Mouse (Mus musculus) midbrain, embryonic 13.5 days (tissue): Measurements from ENCODE around the gene Whamm. TPM values are rescaled to one million over a fixed set of nuclear protein-coding genes. Genes with fewer than 3 reads are reported as not detected.

ENCODE experiments used
- ATAC-seq: fragments of 200-750 bp; cut with Nextera tagmentation; 2 replicates; pipeline ENCODE4 v1.8.0; 2017; ENCODE audit warnings: mild to moderate bottlenecking, moderate TSS enrichment, moderate library complexity
- H3K27ac ChIP-seq: fragments of 300-500 bp; sonication (generic); 2 replicates; pipeline ENCODE4 v1.5.1; 2015; ENCODE audit warnings: inconsistent platforms, mild to moderate bottlenecking, moderate library complexity
- H3K27me3 ChIP-seq: fragments of 300-500 bp; sonication (generic); 2 replicates; pipeline ENCODE4 v1.6.1; 2015; ENCODE audit warnings: mild to moderate bottlenecking, inconsistent platforms
- H3K36me3 ChIP-seq: fragments of 300-500 bp; sonication (generic); 2 replicates; pipeline ENCODE4 v1.6.1; 2015; ENCODE audit warnings: mild to moderate bottlenecking, inconsistent platforms
- H3K4me1 ChIP-seq: fragments of 300-500 bp; sonication (generic); replicated peaks from 2 replicates; pipeline ENCODE4 v1.6.1; 2015; ENCODE audit warnings: inconsistent platforms
- H3K4me2 ChIP-seq: fragments of 300-500 bp; sonication (generic); replicated peaks from 2 replicates; pipeline ENCODE4 v1.6.1; 2015; ENCODE audit warnings: moderate library complexity, mild to moderate bottlenecking, inconsistent platforms
- H3K4me3 ChIP-seq: fragments of 300-500 bp; sonication (generic); replicated peaks from 2 replicates; pipeline ENCODE4 v1.5.1; 2015; ENCODE audit warnings: mild to moderate bottlenecking, inconsistent platforms
- H3K9ac ChIP-seq: fragments of 300-500 bp; sonication (generic); replicated peaks from 2 replicates; pipeline ENCODE4 v1.6.1; 2015; ENCODE audit warnings: mild to moderate bottlenecking, inconsistent platforms
- H3K9me3 ChIP-seq: fragments of 300-500 bp; sonication (generic); 2 replicates; pipeline ENCODE4 v1.6.1; 2016; ENCODE audit warnings: mild to moderate bottlenecking, inconsistent platforms
- WGBS: fragments of 180-500 bp; shearing (Covaris S2); methylation state at CpG from one replicate; pipeline ENCODE4 v1.1.7; 2015; 5-methylcytosine and 5-hydroxymethylcytosine counted together
- polyA plus RNA-seq: library from polyadenylated mRNA; unstranded; fragments of >200 nt; fragmentation: Nextera tagmentation; extraction: Ambion mirVana; gene quantifications from 2 replicates; pipeline ENCODE4 v1.2.1, GENCODE M21; 2015

Whamm gene
- polyA plus RNA-seq, 1 experiment from 2014 or later: 5.5 TPM

DNA sequence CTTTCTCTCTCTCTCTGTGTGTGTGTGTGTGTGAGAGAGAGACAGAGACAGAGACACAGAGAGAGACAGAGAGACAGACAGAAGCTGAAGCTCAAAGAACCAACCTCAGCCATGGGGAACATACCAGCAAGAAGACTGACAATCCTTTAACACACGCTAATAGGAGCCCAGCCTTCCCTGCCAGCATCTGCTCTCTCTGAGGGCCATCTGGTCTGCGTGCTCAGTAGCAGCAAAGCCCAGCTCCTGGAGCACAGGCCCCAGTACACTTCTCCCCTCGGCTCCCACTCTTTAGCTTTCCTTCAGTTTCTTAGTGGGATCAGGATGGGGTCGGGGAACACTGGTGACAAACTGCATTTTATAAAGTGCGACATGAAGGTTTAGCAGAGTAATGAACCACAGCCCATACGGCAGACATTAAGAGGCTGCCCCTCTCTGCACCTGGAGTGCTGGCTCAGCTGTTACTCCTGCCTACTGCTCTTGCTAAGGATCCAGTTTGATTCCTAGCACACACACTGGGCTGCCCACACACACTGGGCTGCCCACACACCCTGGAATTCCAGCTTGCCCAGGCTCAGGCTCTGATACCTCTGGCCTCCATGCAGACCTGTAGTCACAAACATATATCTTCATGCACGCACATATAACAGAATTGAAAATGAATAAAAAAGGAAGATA is 5.5 kb upstream of the Whamm start:
- H3K9ac ChIP-seq: no peak overlapping the region
- 65% methylated on average over 7 of the region's 7 CpGs for whole genome bisulfite sequencing
- ATAC-seq: no peak

DNA sequence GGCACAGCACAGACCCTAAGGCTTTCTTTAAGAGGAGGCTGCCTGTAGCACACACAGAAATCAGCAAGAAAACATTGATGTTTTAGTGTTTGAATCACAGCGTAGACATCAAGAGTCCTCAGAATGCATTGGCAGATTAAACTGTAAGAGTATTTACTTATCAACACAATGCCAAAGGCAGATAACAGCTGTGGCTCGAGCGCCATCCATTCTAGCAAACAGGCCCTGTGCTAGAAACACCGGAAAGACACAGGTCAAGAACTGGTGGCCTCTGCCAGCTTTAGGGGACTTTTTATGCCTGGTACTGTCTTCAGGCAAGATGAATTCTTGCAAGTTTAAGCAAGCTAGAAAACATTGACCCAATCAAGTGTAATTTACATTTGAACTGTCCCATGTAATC is 4.7 kb upstream of the Whamm start:
- no peaks in the 10 kb centered on the region; the same call in 1 of the 2 replicates for H3K4me1 ChIP-seq
- H3K27ac ChIP-seq: no peak overlapping the region
- H3K4me2 ChIP-seq: no peak overlapping the region
- no peaks in the 10 kb centered on the region for H3K36me3 ChIP-seq
- H3K4me3 ChIP-seq: no peak overlapping the region
- no peak overlapping the region for H3K9ac ChIP-seq
- ATAC-seq: no peak
- H3K9me3 ChIP-seq: no peaks in the 10 kb centered on the region
- WGBS: 73% methylated on average over 4 of the region's 4 CpGs
- no peaks in the 10 kb centered on the region for H3K27me3 ChIP-seq

More for the DNA sequence above, 5.5 kb upstream of the Whamm start:
- Histone ChIP-seq H3K4me1 (peaks cover 3% of the 10 kb centered on the region), H3K9me3 (no peaks in the 10 kb centered on the region), H3K27ac (0 out of 2 replicates have a peak overlapping the region, but pooled peaks have one; percentile 56), H3K27me3 (no peaks in the 10 kb centered on the region), H3K4me2 (no peak overlapping the region), H3K36me3 (no peaks in the 10 kb centered on the region), H3K4me3 (no peak overlapping the region)

DNA sequence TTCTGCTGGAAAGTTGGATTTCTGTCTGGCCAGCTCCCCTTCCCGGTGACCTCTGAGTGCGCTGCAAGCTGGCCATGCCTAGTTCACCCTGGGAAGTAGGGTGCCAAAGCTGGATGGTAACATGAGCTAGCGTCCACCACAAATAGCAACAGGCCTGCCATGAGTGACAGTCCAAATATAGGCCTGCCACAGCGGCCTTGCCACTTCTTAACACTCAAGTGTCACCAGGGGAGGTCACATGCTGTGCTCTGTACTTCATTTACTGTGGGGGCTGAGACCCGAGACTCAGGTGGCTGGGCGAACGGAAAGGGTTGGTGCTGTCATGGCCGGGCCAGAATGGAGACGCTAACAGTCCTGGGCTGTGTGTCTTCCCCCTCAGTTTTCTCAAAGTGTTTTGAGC is 4.2 kb upstream of the Whamm start, which contains the start of gene Fsd2:
Fsd2 (minus strand) TSS at position 53 of the 400 bp plus-strand sequence.
- ATAC-seq: no peak
- H3K4me2 ChIP-seq: no peak within 1 kb of the TSS
- H3K4me1 ChIP-seq: peaks cover under 1% of the 10 kb centered on the region
- 78% methylated on average over 9 of the region's 9 CpGs for WGBS
- no peaks in the 10 kb centered on the region for H3K27me3 ChIP-seq
- no peak within 1 kb of the TSS for H3K9ac ChIP-seq
- no peaks in the 10 kb centered on the region for H3K36me3 ChIP-seq
- H3K9me3 ChIP-seq: no peaks in the 10 kb centered on the region
- H3K4me3 ChIP-seq: no peak within 1 kb of the TSS
- 0 out of 2 replicates have a peak within 1 kb of the TSS, but pooled peaks have one; percentile 56 for H3K27ac ChIP-seq

DNA sequence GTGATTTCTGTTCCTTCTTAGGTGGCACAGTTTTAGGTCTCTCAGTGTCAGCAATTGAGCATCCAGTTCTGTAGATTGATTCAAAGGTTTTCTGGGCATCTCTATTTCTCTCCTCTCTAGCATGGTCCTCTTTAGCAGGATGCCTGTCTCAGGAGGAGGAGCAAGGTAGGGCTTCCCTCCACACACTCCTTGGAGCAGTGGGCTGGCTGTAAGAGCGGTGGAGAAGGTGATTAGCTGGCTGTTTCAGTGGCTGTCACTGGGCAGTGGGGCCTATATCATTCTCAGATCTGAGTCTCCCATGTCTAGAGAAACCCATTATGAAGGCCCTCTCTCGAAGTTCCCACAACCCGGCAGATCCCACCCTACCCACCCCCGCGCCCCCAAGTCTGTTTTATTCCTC is 3.7 kb upstream of the Whamm start:
- 90% methylated on average over 5 of the region's 5 CpGs for WGBS
- no peak overlapping the region for H3K27ac ChIP-seq
- ATAC-seq: no peak

DNA sequence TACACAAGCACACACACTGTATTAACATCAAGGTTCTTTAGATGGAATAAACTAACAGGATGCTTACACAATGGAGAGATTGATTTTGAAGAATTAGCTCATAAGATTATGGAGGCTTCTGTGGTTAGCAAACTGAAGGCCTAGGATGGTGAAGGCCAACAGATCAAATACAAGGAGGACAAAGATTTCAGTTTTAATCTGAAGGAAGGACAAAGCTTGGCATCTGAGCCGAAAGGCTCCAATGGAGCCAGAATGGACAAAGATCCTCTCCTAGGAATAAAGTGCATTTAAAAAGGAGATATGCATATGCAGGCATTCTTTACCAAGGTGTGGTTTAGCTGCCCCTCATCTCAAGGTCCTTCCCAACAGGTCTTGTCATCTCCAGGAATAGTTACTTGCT is 1.2 kb upstream of the Whamm start:
- H3K27me3 ChIP-seq: no peaks in the 10 kb centered on the region
- H3K4me2 ChIP-seq: no peak overlapping the region
- peaks cover 16% of the 10 kb centered on the region for H3K4me1 ChIP-seq
- H3K4me3 ChIP-seq: no peak overlapping the region
- no peaks in the 10 kb centered on the region for H3K9me3 ChIP-seq
- H3K27ac ChIP-seq: no peak overlapping the region
- no peak overlapping the region for H3K9ac ChIP-seq
- WGBS: 97% methylated on average over 1 of the region's 1 CpGs
- no peak for ATAC-seq
- 0 out of 2 replicates have a peak, but pooled peaks cover under 1% of the 10 kb centered on the region for H3K36me3 ChIP-seq

More for the DNA sequence above, 3.7 kb upstream of the Whamm start:
- H3K27me3 ChIP-seq: no peaks in the 10 kb centered on the region
- H3K4me1 ChIP-seq: peaks cover 5% of the 10 kb centered on the region
- no peak overlapping the region for H3K4me2 ChIP-seq
- no peaks in the 10 kb centered on the region for H3K36me3 ChIP-seq
- no peak overlapping the region for H3K4me3 ChIP-seq
- no peak overlapping the region for H3K9ac ChIP-seq
- H3K9me3 ChIP-seq: no peaks in the 10 kb centered on the region

DNA sequence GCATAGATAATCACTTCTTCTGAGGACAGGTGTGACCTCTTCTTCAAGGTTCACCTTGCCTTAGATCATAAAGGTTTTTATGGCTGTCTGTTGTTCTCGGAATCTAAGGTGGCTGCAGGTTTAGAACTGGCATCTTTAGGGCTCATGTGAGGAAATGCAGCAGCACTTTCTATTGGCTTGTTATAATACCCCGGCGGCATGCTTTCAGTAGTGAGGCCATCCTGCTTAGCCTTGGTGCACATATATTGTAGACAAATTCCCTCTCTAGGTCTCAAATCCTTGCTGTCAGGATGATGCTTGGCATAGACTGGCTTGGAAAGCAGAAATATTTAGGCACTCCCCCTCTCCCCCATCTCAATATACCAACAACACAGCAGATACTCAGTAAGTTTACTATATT is 795 bp upstream of the Whamm start:
- H3K4me1 ChIP-seq: peaks cover 16% of the 10 kb centered on the region
- H3K9ac ChIP-seq: no peak overlapping the region
- ATAC-seq: no peak
- no peak overlapping the region for H3K4me2 ChIP-seq
- no peaks in the 10 kb centered on the region for H3K9me3 ChIP-seq
- H3K27me3 ChIP-seq: no peaks in the 10 kb centered on the region
- 91% methylated on average over 3 of the region's 3 CpGs for WGBS
- 0 out of 2 replicates have a peak, but pooled peaks cover 4% of the 10 kb centered on the region for H3K36me3 ChIP-seq
- H3K27ac ChIP-seq: no peak overlapping the region
- no peak overlapping the region for H3K4me3 ChIP-seq

DNA sequence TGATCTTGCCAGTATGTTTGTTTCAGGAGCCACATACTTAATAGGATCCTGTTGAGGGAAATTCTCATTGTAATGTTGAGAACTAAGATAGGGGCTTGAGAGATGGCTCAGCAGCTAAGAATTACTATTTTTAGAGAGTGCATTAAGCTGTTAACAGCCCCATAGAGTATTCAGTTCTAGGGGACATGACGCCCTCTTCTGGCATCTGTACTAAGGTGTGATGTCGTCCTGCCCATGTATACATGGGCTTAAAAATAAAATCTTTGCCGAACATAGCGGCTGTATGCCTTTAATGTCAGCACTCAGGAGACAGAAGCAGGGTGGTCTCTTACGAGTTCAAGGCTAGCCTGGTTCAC is 336 bp upstream of the Whamm start:
- ATAC-seq: peak; percentile 67; the same call in 1 of the 2 replicates
- no peaks in the 10 kb centered on the region for H3K9me3 ChIP-seq
- H3K27ac ChIP-seq: no peak overlapping the region
- H3K36me3 ChIP-seq: 0 out of 2 replicates have a peak, but pooled peaks cover 4% of the 10 kb centered on the region
- H3K4me1 ChIP-seq: peaks cover 16% of the 10 kb centered on the region
- 6% methylated on average over 5 of the region's 5 CpGs for WGBS
- no peak overlapping the region for H3K9ac ChIP-seq
- peak overlapping the region; percentile 86 for H3K4me3 ChIP-seq
- H3K27me3 ChIP-seq: no peaks in the 10 kb centered on the region
- H3K4me2 ChIP-seq: peak overlapping the region; percentile 72

DNA sequence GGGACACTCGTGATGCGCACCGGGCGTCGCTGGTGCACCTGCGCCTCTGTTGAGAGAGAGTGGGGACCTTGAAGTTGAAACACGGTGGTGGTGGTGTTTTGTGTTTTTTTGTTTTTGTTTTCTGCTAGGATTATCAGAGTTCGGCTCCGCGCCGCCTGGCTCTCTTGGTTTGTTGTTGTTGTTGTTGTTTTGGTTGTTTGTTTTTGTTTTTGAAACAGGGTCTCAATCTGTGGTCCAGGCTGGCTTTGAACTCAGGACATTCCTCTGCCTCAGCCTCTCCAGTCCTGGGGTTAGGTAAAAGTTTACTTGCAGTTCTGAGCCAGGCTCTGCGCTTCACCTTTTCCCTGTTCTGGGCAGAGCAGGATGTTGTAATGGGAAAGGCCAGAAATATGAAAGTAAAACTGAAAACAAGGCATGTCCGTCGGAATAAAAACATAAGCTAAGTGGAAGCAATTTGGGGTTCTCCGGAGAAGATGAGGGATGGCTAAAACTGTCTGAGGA is 925 bp downstream of the Whamm start:
- Histone ChIP-seq H3K4me3 (peak overlapping the region; percentile 86), H3K9ac (peak overlapping the region; percentile 90)
- 21% methylated on average over 15 of the region's 15 CpGs for WGBS

DNA sequence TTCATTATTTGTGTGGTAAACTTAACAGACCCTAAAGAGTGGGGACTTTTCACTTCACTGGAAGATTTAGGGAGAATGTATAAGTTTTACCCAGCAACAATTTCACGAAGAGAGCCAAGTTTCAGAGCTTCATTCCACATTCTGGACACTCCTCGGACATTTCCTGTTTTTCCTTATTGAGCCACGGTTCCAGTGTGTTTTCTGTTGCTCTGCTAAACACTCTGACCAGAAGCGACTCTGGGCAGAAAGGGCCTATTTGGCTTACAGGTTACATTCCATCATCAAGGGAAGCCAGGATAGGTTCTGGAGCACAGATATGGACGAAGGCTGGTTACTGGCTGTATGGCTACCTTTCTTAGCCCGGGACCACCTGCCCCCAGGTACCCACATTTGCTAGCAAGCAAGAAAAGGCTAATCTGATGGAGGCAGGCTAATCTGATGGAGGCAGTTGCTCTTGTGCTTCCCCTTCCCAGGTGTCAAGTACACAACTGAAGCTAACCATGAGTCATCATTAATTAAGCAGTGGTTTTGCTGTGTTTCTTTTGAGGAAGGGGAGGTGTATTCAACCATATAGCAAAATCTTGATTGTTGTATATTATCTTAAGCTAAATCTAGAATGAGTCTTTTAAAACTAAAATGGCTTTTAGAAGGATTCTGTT is 1.7 kb downstream of the Whamm start:
- peak overlapping the region; percentile 72 for H3K4me2 ChIP-seq
- no peaks in the 10 kb centered on the region for H3K9me3 ChIP-seq
- ATAC-seq: no peak
- WGBS: 79% methylated on average over 6 of the region's 6 CpGs
- H3K4me1 ChIP-seq: peaks cover 16% of the 10 kb centered on the region
- no peak overlapping the region for H3K27ac ChIP-seq
- peaks cover 12% of the 10 kb centered on the region for H3K36me3 ChIP-seq
- H3K4me3 ChIP-seq: peak overlapping the region; percentile 86; the same call in 1 of the 2 replicates
- H3K27me3 ChIP-seq: no peaks in the 10 kb centered on the region
- peak overlapping the region; percentile 39 for H3K9ac ChIP-seq

More for the DNA sequence above, 925 bp downstream of the Whamm start:
- ATAC-seq: no peak
- H3K27me3 ChIP-seq: no peaks in the 10 kb centered on the region
- peak overlapping the region; percentile 97 for H3K27ac ChIP-seq
- peak overlapping the region; percentile 72 for H3K4me2 ChIP-seq
- peaks cover 10% of the 10 kb centered on the region; the same call in 1 of the 2 replicates for H3K36me3 ChIP-seq
- peaks cover 16% of the 10 kb centered on the region for H3K4me1 ChIP-seq
- H3K9me3 ChIP-seq: no peaks in the 10 kb centered on the region

DNA sequence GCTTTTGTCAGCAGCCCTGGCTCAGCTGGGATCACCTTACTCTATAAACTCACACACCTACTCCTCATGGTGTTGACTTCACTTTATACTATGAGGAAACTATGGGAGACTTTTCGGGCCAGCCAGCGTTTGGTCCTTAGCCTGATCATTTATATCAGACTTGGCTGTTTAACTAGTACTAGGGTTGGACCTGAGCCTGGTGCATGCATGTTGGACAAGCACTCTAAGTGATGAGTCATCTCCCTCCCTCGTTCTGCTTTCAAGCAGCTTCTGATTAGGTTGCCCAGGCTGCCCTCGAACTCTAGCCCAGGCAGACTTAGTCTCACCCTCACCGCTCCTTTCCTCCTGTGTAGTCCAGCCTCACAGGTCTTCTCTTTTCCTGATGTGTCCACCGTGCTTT is 2.3 kb downstream of the Whamm start:
- Histone ChIP-seq H3K4me1 (peaks cover 16% of the 10 kb centered on the region), H3K4me3 (no peak overlapping the region), H3K9ac (no peak overlapping the region), H3K9me3 (no peaks in the 10 kb centered on the region), H3K27me3 (no peaks in the 10 kb centered on the region), H3K4me2 (no peak overlapping the region), H3K36me3 (peaks cover 18% of the 10 kb centered on the region), H3K27ac (no peak overlapping the region)
- ATAC-seq: no peak
- WGBS: 95% methylated on average over 6 of the region's 6 CpGs

DNA sequence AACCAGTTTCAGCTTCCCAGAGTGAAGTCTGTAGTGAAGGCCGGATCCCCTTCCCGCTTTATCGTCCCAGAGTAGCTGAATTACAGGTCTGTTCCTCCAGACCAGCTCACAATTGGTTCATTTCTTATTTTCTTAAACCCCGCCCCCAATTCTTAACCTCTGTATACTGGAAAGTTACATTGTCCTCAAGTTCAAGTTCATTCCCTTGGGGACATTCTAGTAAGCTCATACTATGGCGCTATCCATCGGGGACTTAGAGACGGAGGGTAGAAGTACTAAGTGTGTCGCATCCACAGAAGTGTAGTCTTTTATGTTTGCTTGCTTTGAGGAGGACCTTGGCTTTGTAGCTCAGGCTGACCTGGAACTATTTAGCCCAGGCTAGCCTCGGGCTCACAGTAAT is 2.8 kb downstream of the Whamm start:
- Histone ChIP-seq H3K36me3 (peaks cover 22% of the 10 kb centered on the region), H3K27me3 (no peaks in the 10 kb centered on the region), H3K27ac (no peak overlapping the region), H3K9ac (no peak overlapping the region), H3K4me1 (peaks cover 16% of the 10 kb centered on the region), H3K9me3 (no peaks in the 10 kb centered on the region), H3K4me3 (no peak overlapping the region), H3K4me2 (no peak overlapping the region)
- no peak for ATAC-seq
- 94% methylated on average over 9 of the region's 9 CpGs for WGBS

DNA sequence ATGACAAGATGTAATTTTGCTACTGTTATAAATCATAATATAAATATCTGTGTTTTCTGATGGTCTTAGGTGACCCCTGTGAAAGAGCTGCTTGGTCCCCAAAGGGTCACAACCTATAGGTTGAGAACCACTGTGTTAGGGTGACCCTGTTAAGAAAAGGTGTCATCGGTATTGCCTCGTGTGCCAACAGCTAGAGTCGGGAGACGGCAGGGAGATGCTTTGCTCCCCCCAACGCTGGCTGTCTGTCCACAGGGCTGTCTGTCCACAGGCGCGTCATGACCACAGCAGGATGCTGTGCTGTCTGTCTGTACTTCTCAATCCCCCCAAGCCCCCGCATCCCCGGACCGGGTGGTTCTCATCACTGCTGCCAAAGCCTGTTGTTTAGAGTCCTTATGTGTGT is 4.5 kb downstream of the Whamm start:
- H3K4me1 ChIP-seq: peaks cover 16% of the 10 kb centered on the region
- no peaks in the 10 kb centered on the region for H3K9me3 ChIP-seq
- no peak overlapping the region for H3K4me2 ChIP-seq
- H3K27ac ChIP-seq: no peak overlapping the region
- H3K4me3 ChIP-seq: no peak overlapping the region
- H3K9ac ChIP-seq: no peak overlapping the region
- H3K27me3 ChIP-seq: no peaks in the 10 kb centered on the region
- H3K36me3 ChIP-seq: peaks cover 34% of the 10 kb centered on the region
- ATAC-seq: no peak
- WGBS: 96% methylated on average over 10 of the region's 10 CpGs
